Mouse (Mus musculus): ENCODE data around the gene Ryr1.
"Not testable (repeated sequence)": the region's sequence is repeated elsewhere in the genome, so short reads cannot be mapped to it uniquely, and the experiment has no call there.

The Ryr1 gene

DNA sequence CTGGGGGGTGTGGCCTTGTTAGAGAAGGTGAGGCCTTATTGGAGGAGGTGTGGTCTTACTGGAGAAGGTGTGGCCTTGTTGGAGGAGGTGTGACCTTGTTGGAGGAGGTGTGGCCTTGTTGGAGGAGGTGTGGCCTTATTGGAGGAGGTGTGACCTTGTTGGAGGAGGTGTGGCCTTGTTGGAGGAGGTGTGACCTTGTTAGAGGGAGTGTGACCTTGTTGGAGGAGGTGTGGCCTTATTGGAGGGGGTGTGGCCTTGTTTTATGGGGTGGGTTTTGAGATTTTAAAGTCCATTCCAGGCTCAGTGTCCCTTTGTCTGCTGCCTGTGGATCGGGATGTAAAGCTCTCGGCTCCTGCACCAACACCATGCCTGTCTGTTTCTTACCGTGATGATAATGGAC, 40.6 kb downstream of the Ryr1 start:
- in situ Hi-C loops (cut with MboI), result no loop called here

GRCm38 (mm10) chr7:29079419-29079950, 45.5 kb downstream of the Ryr1 start:
- in situ Hi-C loops (cut with MboI), result no loop called here

GRCm38 (mm10) chr7:29076977-29077376, 48.0 kb downstream of the Ryr1 start:
- in situ Hi-C loops (cut with MboI), result no loop called here

GRCm38 (mm10) chr7:29075208-29075607, 49.8 kb downstream of the Ryr1 start:
- in situ Hi-C loops (cut with MboI), result no loop called here

DNA sequence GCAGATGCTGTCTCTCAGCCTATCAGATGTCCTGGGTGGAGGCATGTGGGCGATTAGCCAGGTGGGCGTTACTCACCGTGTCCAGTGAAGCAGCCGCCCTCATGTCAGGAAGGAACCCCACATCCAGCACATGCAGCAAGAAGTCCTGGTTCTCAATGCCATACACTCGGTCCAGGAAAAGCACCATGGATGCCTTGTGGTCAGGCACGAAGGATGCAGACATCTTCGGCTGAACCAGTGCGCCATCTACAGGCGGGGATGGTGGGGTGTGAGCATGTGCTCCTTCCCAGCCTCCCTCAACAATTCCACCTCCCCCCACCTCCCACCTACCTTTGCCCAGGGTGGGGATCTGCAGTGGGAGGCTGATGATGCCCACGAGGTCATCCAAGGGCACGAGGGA, 52.3 kb downstream of the Ryr1 start:
- in situ Hi-C loops (cut with MboI), result no loop called here

GRCm38 (mm10) chr7:29071169-29071891, 53.6 kb downstream of the Ryr1 start:
- in situ Hi-C loops (cut with MboI), result no loop called here

GRCm38 (mm10) chr7:29070364-29071168, 54.4 kb downstream of the Ryr1 start:
- in situ Hi-C loops (cut with MboI), result no loop called here

DNA sequence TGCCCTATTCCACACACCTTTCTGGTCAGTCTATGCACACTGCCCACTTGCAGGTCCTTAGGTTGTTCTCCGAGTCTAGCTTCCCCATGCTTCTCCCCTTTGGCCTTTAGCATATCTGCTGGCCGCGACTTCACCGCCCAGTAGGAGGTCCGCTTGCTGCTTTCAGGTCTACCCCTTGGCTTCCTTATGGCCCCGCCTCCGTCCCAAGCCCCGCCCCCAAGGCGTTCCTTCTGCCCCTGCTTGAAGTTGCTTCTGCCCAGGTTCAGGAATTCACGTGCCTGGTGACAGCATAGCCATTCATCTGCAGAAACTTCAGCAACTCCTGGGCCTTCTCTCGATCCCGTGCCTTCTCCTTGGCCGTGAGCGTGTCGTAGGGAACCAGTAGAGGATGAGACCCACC, 57.2 kb downstream of the Ryr1 start:
- in situ Hi-C loops (cut with MboI), result no loop called here

DNA sequence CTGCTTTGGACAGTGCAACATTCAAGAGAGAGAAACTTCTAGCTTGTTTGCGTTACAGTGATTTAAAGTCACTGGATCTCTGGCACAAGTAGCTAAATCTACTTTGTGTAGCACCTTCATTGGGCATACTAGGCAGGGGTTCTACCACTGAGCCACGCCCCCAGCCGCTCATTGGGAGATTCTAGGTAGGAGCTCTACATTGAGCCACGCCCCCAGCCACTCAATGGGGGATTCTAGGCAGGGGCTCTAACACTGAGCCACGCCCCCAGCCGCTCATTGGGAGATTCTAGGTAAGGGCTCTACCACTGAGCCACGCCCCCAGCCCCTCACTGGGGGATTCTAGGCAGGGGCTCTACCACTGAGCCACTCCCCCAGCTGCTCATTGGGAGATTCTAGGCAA, 61.5 kb downstream of the Ryr1 start:
- in situ Hi-C loops (cut with MboI), result not testable (repeated sequence)

DNA sequence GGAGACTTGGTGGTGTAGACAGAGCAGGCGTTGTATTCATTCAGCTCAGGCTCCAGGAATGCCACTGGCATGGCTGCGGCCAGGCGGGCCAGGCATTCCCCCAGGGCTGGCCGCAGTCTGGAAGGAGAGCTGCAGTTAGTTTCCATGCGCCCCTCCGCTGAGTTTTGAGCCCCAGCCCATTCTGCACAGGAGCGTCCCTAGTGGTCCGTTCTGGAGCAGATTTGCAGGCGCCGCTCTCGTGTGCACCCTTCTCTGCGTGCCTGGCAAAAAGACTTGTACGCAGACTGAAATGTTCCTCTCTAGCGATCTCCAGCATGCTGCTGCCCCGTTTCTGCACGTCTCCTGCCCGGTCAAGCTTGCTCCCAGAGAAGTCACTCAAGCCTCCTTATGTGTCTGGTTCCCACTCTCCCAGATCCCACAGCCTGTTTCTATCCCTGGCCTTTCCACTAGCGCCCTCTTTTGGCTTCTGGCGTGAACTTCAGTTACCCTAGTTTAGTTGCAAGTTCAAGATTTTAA, 63.4 kb downstream of the Ryr1 start:
- in situ Hi-C loops (cut with MboI), result no loop called here

DNA sequence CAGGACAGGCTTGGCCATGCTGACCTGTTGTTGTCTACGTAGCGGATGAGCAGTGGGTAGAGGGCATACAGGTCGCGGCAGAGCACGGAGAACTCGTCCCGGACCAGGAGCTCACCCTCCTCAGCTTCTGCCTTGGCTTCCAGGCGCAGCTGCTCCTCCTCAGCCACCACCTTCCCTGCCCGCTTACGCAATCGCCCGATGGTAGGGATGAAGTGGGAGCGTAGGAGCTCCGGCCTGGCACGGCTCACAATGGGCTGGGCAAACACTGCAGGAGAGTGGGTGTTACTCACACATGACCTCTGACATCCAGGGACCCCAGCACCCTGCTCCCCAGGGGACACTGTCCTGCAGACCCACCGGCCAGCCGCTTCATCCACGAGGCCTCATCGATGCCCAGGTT, 65.5 kb downstream of the Ryr1 start:
- in situ Hi-C loops (cut with MboI), result no loop called here

DNA sequence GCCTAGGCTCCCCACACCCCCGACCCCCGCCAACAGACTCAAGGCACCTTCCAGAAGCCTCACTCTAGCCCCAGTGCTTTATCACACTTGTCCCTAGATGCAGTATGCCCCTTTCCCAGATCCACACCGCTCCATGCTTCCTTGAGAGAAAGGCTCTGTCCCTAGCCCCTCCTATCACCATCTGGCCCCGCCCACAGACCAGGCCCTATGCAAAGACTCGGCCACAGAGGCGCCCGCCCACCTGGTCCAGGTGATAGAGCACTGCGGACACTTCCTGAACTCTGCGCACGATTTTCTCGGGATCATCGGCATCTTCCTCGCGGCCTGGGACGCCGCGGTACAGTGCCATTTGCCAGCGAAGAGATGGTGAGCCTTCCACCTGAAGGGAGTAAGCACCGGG, 72.2 kb downstream of the Ryr1 start:
- in situ Hi-C loops (cut with MboI), result no loop called here

GRCm38 (mm10) chr7:29050797-29051196, 74.2 kb downstream of the Ryr1 start:
- in situ Hi-C loops (cut with MboI), result no loop called here

- in situ Hi-C loops (cut with MboI), result no loop called here
Measured at GRCm38 (mm10) chr7:29048615-29049014, 76.4 kb downstream of the Ryr1 start.

- in situ Hi-C loops (cut with MboI), result no loop called here
Measured at GRCm38 (mm10) chr7:29048070-29048469, 76.9 kb downstream of the Ryr1 start.

DNA sequence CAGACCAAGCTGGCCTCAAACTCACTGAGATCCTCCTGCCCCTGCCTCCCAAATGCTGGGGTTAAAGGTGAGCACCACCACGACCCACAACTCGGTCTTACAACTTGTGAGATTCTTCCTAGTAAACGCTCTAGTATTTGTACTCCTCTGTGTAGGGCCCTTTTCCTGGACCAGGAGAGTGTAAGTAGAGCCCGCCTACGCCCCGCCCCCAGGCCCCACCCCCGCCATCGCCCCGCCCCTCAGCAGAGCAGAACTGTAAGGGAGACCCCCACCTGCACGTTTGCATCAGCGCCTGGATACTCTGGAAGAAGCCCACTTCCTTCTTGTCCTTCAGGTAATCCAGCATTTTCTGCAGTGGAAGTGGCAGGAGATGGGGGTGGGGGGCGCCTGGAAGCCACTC, 78.4 kb downstream of the Ryr1 start:
- in situ Hi-C loops (cut with MboI), result no loop called here

DNA sequence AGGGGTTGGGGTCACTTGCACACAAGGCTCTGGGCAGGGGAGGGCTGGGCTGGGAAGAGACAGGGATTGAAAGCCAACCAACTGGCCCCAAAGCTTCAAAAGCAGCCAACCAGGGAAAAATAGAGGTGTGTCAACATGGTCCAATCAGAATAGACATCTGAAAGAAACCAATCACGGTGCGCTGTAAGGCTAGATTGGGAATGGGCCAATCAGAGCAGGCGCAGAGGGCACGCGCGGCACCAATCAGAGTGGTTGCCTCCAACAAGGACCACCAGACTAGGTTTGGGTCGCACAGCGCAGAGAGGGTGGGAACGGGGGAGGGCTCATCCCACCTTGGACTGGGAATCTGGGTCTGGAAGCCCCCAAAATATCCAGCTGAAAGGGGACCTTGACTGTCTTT, 80.7 kb downstream of the Ryr1 start:
- in situ Hi-C loops (cut with MboI), result no loop called here

- in situ Hi-C loops (cut with MboI), result no loop called here
Measured at GRCm38 (mm10) chr7:29043674-29044057, 81.3 kb downstream of the Ryr1 start.

DNA sequence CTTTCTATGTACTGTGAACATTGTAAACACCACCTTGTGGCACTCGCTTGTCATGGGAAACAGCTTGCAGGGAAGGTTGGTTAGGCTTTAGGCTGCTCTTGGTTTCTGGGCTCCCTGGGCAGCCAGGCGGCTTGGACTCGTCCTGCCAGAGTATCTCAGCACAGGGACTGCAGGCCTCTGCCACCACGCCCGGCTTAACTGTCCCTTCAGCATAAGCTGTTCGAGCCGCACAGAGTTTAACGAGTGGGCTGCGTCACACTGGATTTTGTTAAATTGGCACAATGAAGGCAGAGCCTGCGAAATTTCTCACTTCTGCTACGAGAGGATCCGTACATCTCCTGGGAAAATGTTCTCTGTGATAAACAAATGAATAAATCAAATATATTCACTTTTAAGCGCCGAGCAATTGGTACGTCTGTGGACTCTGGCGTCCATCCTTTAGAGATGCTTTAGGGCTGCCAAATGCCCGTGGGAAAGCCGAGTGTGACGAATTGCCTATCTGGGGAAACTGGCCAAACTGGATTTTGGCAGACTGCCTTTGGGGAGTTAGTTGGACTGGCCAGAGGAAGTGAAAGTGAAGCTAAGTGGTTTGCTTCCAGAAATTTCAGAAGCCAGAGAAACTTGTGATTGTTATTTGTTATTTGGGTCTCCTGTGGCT, 81.8 kb downstream of the Ryr1 start:
- in situ Hi-C loops (cut with MboI), result no loop called here

DNA sequence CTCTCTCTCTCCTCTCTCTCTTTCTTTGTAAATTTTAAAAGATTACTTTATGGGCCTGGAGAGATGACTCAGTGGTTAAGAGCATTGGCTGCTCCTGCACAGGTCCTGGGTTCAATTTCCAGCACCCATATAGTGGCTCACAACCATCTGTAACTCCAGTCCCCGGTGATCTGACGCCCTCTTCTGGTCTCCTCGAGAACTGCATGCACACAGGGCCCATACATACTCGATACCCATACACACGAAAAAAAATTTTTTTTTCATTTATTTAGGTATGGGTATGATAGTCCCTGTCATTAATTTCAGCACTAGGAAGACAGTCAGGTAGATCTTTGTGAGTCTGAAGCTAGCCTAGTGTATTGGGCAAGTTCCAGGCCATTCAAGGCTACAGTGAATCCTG, 83.8 kb downstream of the Ryr1 start:
- in situ Hi-C loops (cut with MboI), result no loop called here

- in situ Hi-C loops (cut with MboI), result loop anchor here (5.0 kb wide), 1 partner anchor 73 kb away; no protein-coding TSS in a partner anchor
Measured at GRCm38 (mm10) chr7:29039985-29040661, 84.9 kb downstream of the Ryr1 start.

DNA sequence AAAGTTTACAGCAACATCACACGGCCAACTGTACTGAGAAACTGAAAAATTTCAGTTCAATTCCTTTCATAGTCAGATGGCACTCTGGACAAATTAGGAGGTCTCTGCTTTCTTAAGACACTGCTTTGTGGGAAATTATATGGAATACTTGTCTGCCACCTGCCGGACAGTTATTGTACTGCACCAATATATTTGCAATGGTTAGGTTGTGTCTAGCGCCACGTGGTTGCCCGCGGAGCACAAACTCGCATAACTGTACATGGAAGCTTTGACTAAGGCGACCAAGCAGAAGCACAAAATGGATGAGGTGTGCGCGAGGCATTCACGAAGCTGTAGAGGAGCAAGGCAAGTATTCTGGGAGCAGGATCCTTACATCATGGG, 85.4 kb downstream of the Ryr1 start:
- in situ Hi-C loops (cut with MboI), result loop anchor here (5.0 kb wide), 1 partner anchor 72 kb away; no protein-coding TSS in a partner anchor

Measured in mature B cell (primary cell).